Mouse (Mus musculus) hindbrain, embryonic 14.5 days (tissue): ENCODE data around the gene Bud23. TPM values are rescaled to one million over a fixed set of nuclear protein-coding genes. Genes with fewer than 3 reads are reported as not detected.

Source experiments
- polyA plus RNA-seq: library from polyadenylated mRNA; unstranded; fragments of >200 nt; fragmentation: Nextera tagmentation; extraction: Ambion mirVana; gene quantifications from 2 replicates; pipeline ENCODE4 v1.2.1, GENCODE M21; 2014

Gene Bud23
- polyA plus RNA-seq, 1 experiment from 2014 or later: 63.3 TPM

Other genes starting within 250 kb of the Bud23 start
- not detected in 2 replicates for gene Tmem270, start 158.2 kb downstream of the Bud23 start, polyA plus RNA-seq
- gene Cldn13, start 149.4 kb downstream of the Bud23 start, polyA plus RNA-seq: 0.50 TPM in 1 of 2 replicates, not detected in the other
- gene Mettl27, start 132.6 kb downstream of the Bud23 start, polyA plus RNA-seq: 6.2 and 7.5 TPM in 2 replicates
- gene Cldn4, start 118.0 kb downstream of the Bud23 start, polyA plus RNA-seq: not detected in 2 replicates
- gene Cldn3, start 78.7 kb downstream of the Bud23 start, polyA plus RNA-seq: 2.1 and 2.6 TPM in 2 replicates
- 62.7 and 72.3 TPM in 2 replicates for gene Abhd11, start 55.8 kb downstream of the Bud23 start, polyA plus RNA-seq
- 113 and 134 TPM in 2 replicates for gene Stx1a, start 41.5 kb downstream of the Bud23 start, polyA plus RNA-seq
- 42.5 and 43.0 TPM in 2 replicates for gene Dnajc30, start 757 bp downstream of the Bud23 start, polyA plus RNA-seq
- gene Vps37d, start 13.3 kb upstream of the Bud23 start, polyA plus RNA-seq: 32.9 and 37.1 TPM in 2 replicates
- 0.91 and 1.1 TPM in 2 replicates for gene Mlxipl, start 24.9 kb upstream of the Bud23 start, polyA plus RNA-seq
- gene Tbl2, start 84.7 kb upstream of the Bud23 start, polyA plus RNA-seq: 15.6 and 16.0 TPM in 2 replicates
- gene Bcl7b, start 103.3 kb upstream of the Bud23 start, polyA plus RNA-seq: 35.8 and 35.9 TPM in 2 replicates
- 35.3 and 37.0 TPM in 2 replicates for gene Baz1b, start 122.3 kb upstream of the Bud23 start, polyA plus RNA-seq
- 14.7 and 15.9 TPM in 2 replicates for gene Fzd9, start 186.3 kb upstream of the Bud23 start, polyA plus RNA-seq